8 mouse cellular contexts compared by ENCODE assay signal in the genomic region with DNA sequence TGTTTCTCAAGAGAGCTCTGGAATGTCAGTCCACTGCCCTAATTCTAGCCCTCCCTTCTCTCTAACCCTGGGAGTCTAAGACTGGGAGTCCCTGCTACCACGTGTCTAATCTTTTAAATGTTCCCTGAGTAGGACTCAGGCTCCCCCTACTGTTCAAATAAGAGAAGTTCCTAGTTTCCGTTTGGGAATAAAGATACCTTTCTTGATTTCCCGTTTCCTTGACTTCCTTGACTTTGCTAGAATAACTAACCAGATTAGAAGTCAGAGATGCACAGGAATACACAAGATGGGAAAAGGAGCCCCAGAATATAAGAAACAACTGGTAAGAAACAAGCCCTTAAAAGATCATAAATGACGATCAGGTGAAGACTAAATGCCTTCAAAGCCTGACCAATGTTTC. TPM values are rescaled to one million over a fixed set of nuclear protein-coding genes. Genes with fewer than 3 reads are reported as not detected.
DNase-seq lines count a peak whose midpoint lies in the region; ATAC-seq and TF ChIP-seq lines count a peak whose summit lies in the region.

No protein-coding gene starts in this region.

- peaks cover 4% of the 10 kb centered on the region for H3K4me1 ChIP-seq in heart, adult 2 months (ENCODE audit: control insufficient read depth, insufficient read depth, low read length)
- H3K4me1 ChIP-seq in G1E (ENCODE audit: insufficient read depth, low read depth, low read length): peaks cover 52% of the 10 kb centered on the region
- H3K4me1 ChIP-seq in erythroblast, embryonic 14.5 days (ENCODE audit: control insufficient read depth): peaks cover 53% of the 10 kb centered on the region
- no peaks in the 10 kb centered on the region for H3K4me1 ChIP-seq in intestine, postnatal 0 days (replicated peaks; ENCODE audit: control insufficient read depth, insufficient read depth, low read length)

- TF ChIP-seq EP300 in heart, adult 2 months (IDR thresholded peaks at IDR 0.05; ENCODE audit: insufficient read depth, low read depth, low read length): no peak

- H3K4me3 ChIP-seq in heart, adult 2 months: peak overlapping the region; percentile 59
- H3K4me3 ChIP-seq in G1E (ENCODE audit: low read depth, low read length) (peak overlapping the region; percentile 82), myocyte (peak overlapping the region; percentile 91)
- H3K4me3 ChIP-seq in erythroblast, embryonic 14.5 days (replicated peaks): peak overlapping the region; percentile 83
- peak overlapping the region; percentile 77 for H3K4me3 ChIP-seq in intestine, postnatal 0 days (ENCODE audit: low read depth, low read length)

- WGBS in heart, adult 2 months: 4% methylated on average over 4 of the region's 4 CpGs
- WGBS in intestine, postnatal 0 days: 8% methylated on average over 4 of the region's 4 CpGs

- intact Hi-C loops in heart, adult 2 months (cut with DNase I): loop anchor here (2.0 to 10.0 kb wide), 3 partner anchors 48 to 258 kb away; a partner anchor contains a TSS
- intact Hi-C loops in heart, postnatal 14 days (cut with DNase I): loop anchor here (5.0 kb wide), 1 partner anchor 66 kb away; no protein-coding TSS in a partner anchor

- peaks cover 8% of the 10 kb centered on the region for H3K36me3 ChIP-seq in heart, adult 2 months (ENCODE audit: control insufficient read depth, insufficient read depth, low read length)
- H3K36me3 ChIP-seq in G1E (replicated peaks): peaks cover 52% of the 10 kb centered on the region
- H3K36me3 ChIP-seq in erythroblast, embryonic 14.5 days (ENCODE audit: control insufficient read depth): peaks cover 51% of the 10 kb centered on the region
- peaks cover 36% of the 10 kb centered on the region for H3K36me3 ChIP-seq in intestine, postnatal 0 days (ENCODE audit: control insufficient read depth, insufficient read depth)
- H3K36me3 ChIP-seq in myocyte (ENCODE audit: control insufficient read depth, insufficient read depth): peaks cover 27% of the 10 kb centered on the region

- ATAC-seq in G1E (ENCODE audit: extremely low read depth, insufficient number of reproducible peaks, low FRiP score, poor library complexity, severe bottlenecking): no peak
- ATAC-seq in intestine, postnatal 0 days: no peak

- TF ChIP-seq POLR2A in heart, adult 2 months (IDR thresholded peaks at IDR 0.05; ENCODE audit: insufficient read depth, low read depth, low read length): no peak
- TF ChIP-seq POLR2A in myocyte (IDR thresholded peaks at IDR 0.05; ENCODE audit: insufficient read length, low read depth): no peak

- H3K27me3 ChIP-seq in heart, adult 2 months (ENCODE audit: control insufficient read depth, insufficient read depth, low read length): no peaks in the 10 kb centered on the region
- H3K27me3 ChIP-seq in G1E (ENCODE audit: insufficient read depth, low read length): no peaks in the 10 kb centered on the region
- H3K27me3 ChIP-seq in erythroblast, embryonic 14.5 days (ENCODE audit: control insufficient read depth): no peaks in the 10 kb centered on the region
- H3K27me3 ChIP-seq in intestine, postnatal 0 days (replicated peaks; ENCODE audit: control insufficient read depth, insufficient read depth, low read length): no peaks in the 10 kb centered on the region
- H3K27me3 ChIP-seq in myocyte (ENCODE audit: control insufficient read depth, insufficient read depth, insufficient read length): no peaks in the 10 kb centered on the region

- no peak overlapping the region for H3K9ac ChIP-seq in heart, adult 2 months (ENCODE audit: low read depth, low read length)
- H3K9ac ChIP-seq in intestine, postnatal 0 days (ENCODE audit: low read depth, low read length): peak overlapping the region; percentile 31; the same call in 1 of the 2 replicates

- peak overlapping the region; percentile 91 for H3K27ac ChIP-seq in heart, adult 2 months
- H3K27ac ChIP-seq in intestine, postnatal 0 days (ENCODE audit: low read depth, low read length): peak overlapping the region; percentile 88; the same call in 1 of the 2 replicates

- no peak overlapping the region for H3ac ChIP-seq in myocyte (ENCODE audit: control insufficient read depth, insufficient read length)

- H3K4me2 ChIP-seq in intestine, postnatal 0 days (replicated peaks; ENCODE audit: low read depth): peak overlapping the region; percentile 88
- H3K4me2 ChIP-seq in myocyte (ENCODE audit: low read depth): peak overlapping the region; percentile 98

- H3K9me3 ChIP-seq in G1E (replicated peaks): no peaks in the 10 kb centered on the region
- no peaks in the 10 kb centered on the region for H3K9me3 ChIP-seq in erythroblast, embryonic 14.5 days (ENCODE audit: control insufficient read depth, low read length)
- H3K9me3 ChIP-seq in intestine, postnatal 0 days (ENCODE audit: control insufficient read depth): no peaks in the 10 kb centered on the region

- peak; percentile 87 for TF ChIP-seq CTCF in heart, adult 2 months (IDR thresholded peaks at IDR 0.05)
- no peak for TF ChIP-seq CTCF in G1E (IDR thresholded peaks at IDR 0.05; ENCODE audit: low read depth, low read length)
- peak; percentile 87 for TF ChIP-seq CTCF in intestine, postnatal 0 days (IDR thresholded peaks at IDR 0.05; ENCODE audit: low read depth)

- DNase-seq in heart, adult 2 months: no peak
- no peak for DNase-seq in heart, postnatal 14 days
- peak; percentile 63 for DNase-seq in G1E (ENCODE audit: low spot score)
- no peak for DNase-seq in T-cell, adult 2 months (ENCODE audit: low spot score)
- DNase-seq in urinary bladder, postnatal 4 days (ENCODE audit: low spot score in 2 of 2): no peak

- peaks cover 3% of the 10 kb centered on the region; the same call in 1 of the 2 replicates for H3K79me2 ChIP-seq in heart, adult 2 months (replicated peaks; ENCODE audit: control insufficient read depth, insufficient read depth, low read length)
- H3K79me2 ChIP-seq in myocyte (ENCODE audit: control insufficient read depth, insufficient read depth): peaks cover 30% of the 10 kb centered on the region

TF ChIP-seq in myocyte, 11 proteins besides CTCF, POLR2A, EP300 and RAD21 (continues in another document):
- TF ChIP-seq SRF (IDR thresholded peaks at IDR 0.05; ENCODE audit: control insufficient read depth, insufficient read length, low read depth) (no peak), REST (IDR thresholded peaks at IDR 0.05; ENCODE audit: insufficient read depth, insufficient read length) (no peak), MAX (IDR thresholded peaks at IDR 0.05; ENCODE audit: low read depth) (peak; percentile 69), MYOD1 (IDR thresholded peaks at IDR 0.05; ENCODE audit: control insufficient read depth in 1 of 3, insufficient read length in 2 of 3, low read depth in 2 of 3) (no peak), E2F4 (IDR thresholded peaks at IDR 0.05; ENCODE audit: insufficient read depth) (no peak), USF1 (IDR thresholded peaks at IDR 0.05; ENCODE audit: low read depth) (peak; percentile 91), TCF3 (IDR thresholded peaks at IDR 0.05; ENCODE audit: insufficient read length, low read depth) (no peak), MYOG (IDR thresholded peaks at IDR 0.05; ENCODE audit: control insufficient read depth in 1 of 3, insufficient read depth in 1 of 3, insufficient read length in 2 of 3, low read depth in 2 of 3) (no peak), CEBPB (IDR thresholded peaks at IDR 0.05; ENCODE audit: insufficient read depth, poor library complexity, severe bottlenecking) (no peak)

RNA-seq across cellular contexts. Expression of a gene that starts 1.2 kb away (rescaled TPM):
- 1 to 10 TPM; 7.5 to 7.6 TPM for total RNA-seq in heart, adult 2 months (2021)
- 6.6 and 6.8 TPM in 2 replicates for polyA plus RNA-seq in heart, adult 2 months (2012; rRNA removed)
- 1 to 10 TPM; 7.0 to 8.4 TPM for total RNA-seq in heart, postnatal 14 days (2021)
- 7.2 and 9.2 TPM in 2 replicates for total RNA-seq in G1E (2014; fragmentation: Nextera tagmentation)
- 12.0 and 13.3 TPM in 2 replicates for total RNA-seq in G1E (2017)
- polyA plus RNA-seq in G1E (2012): 21.1 and 21.9 TPM in 2 replicates
- polyA plus RNA-seq in erythroblast, embryonic 14.5 days (2012): 1.6 and 1.9 TPM in 2 replicates
- polyA plus RNA-seq in intestine, postnatal 0 days (2015; fragmentation: Nextera tagmentation; extraction: Ambion mirVana): 10.0 and 10.4 TPM in 2 replicates
- polyA plus RNA-seq in myocyte (2012; fragmentation: generic; extraction: Trizol): 13.8 TPM

RNA-seq across cellular contexts. Expression of a gene that starts 2.7 kb away (rescaled TPM):
- total RNA-seq in heart, adult 2 months (2021): 1,000 to 10,000 TPM; 1,453 to 1,598 TPM
- 853 and 867 TPM in 2 replicates for polyA plus RNA-seq in heart, adult 2 months (2012; rRNA removed)
- total RNA-seq in heart, postnatal 14 days (2021): 1,000 to 10,000 TPM; 1,645 to 1,937 TPM
- total RNA-seq in G1E (2014; fragmentation: Nextera tagmentation) (2,429 and 2,736 TPM in 2 replicates), G1E (2017) (5,596 and 6,924 TPM in 2 replicates)
- polyA plus RNA-seq in G1E (2012) (10,155 and 11,415 TPM in 2 replicates), myocyte (2012; fragmentation: generic; extraction: Trizol) (12,553 TPM)
- 2,301 and 2,563 TPM in 2 replicates for polyA plus RNA-seq in erythroblast, embryonic 14.5 days (2012)
- 2,426 and 2,428 TPM in 2 replicates for polyA plus RNA-seq in intestine, postnatal 0 days (2015; fragmentation: Nextera tagmentation; extraction: Ambion mirVana)

RNA-seq across cellular contexts. Expression of a gene that starts 19.4 kb away (rescaled TPM):
- 10 to 100 TPM; 39.4 to 44.2 TPM for total RNA-seq in heart, adult 2 months (2021)
- 19.5 and 35.6 TPM in 2 replicates for polyA plus RNA-seq in heart, adult 2 months (2012; rRNA removed)
- total RNA-seq in heart, postnatal 14 days (2021): 10 to 100 TPM; 48.4 to 51.6 TPM
- total RNA-seq in G1E (2014; fragmentation: Nextera tagmentation) (692 and 813 TPM in 2 replicates), G1E (2017) (212 and 245 TPM in 2 replicates)
- polyA plus RNA-seq in G1E (2012) (659 and 767 TPM in 2 replicates), myocyte (2012; fragmentation: generic; extraction: Trizol) (127 TPM)
- polyA plus RNA-seq in erythroblast, embryonic 14.5 days (2012): 39.3 and 42.3 TPM in 2 replicates
- 65.3 and 66.8 TPM in 2 replicates for polyA plus RNA-seq in intestine, postnatal 0 days (2015; fragmentation: Nextera tagmentation; extraction: Ambion mirVana)

RNA-seq across cellular contexts. Expression of a gene that starts 20.7 kb away (rescaled TPM):
- total RNA-seq in heart, adult 2 months (2021): 10 to 100 TPM; 16.4 to 17.9 TPM
- 23.6 and 24.7 TPM in 2 replicates for polyA plus RNA-seq in heart, adult 2 months (2012; rRNA removed)
- 10 to 100 TPM; 22.3 to 23.6 TPM for total RNA-seq in heart, postnatal 14 days (2021)
- 31.8 and 36.0 TPM in 2 replicates for total RNA-seq in G1E (2014; fragmentation: Nextera tagmentation)
- 98.1 and 107 TPM in 2 replicates for total RNA-seq in G1E (2017)
- 72.2 and 80.2 TPM in 2 replicates for polyA plus RNA-seq in G1E (2012)
- polyA plus RNA-seq in erythroblast, embryonic 14.5 days (2012): 2.7 and 2.9 TPM in 2 replicates
- 11.7 and 12.5 TPM in 2 replicates for polyA plus RNA-seq in intestine, postnatal 0 days (2015; fragmentation: Nextera tagmentation; extraction: Ambion mirVana)
- 166 TPM for polyA plus RNA-seq in myocyte (2012; fragmentation: generic; extraction: Trizol)

RNA-seq across cellular contexts. Expression of a gene that starts 43.1 kb away (rescaled TPM):
- 1 to 10 TPM; 6.3 to 8.2 TPM for total RNA-seq in heart, adult 2 months (2021)
- polyA plus RNA-seq in heart, adult 2 months (2012; rRNA removed): 5.5 and 7.7 TPM in 2 replicates
- total RNA-seq in heart, postnatal 14 days (2021): 1 to 10 TPM; 6.8 to 7.8 TPM
- 2.0 and 2.2 TPM in 2 replicates for total RNA-seq in G1E (2014; fragmentation: Nextera tagmentation)
- total RNA-seq in G1E (2017): 0.35 and 0.49 TPM in 2 replicates
- 0.15 and 0.17 TPM in 2 replicates for polyA plus RNA-seq in G1E (2012)
- 0.01 TPM in 1 of 2 replicates, not detected in the other for polyA plus RNA-seq in erythroblast, embryonic 14.5 days (2012)
- polyA plus RNA-seq in intestine, postnatal 0 days (2015; fragmentation: Nextera tagmentation; extraction: Ambion mirVana): 22.3 and 23.8 TPM in 2 replicates
- 23.3 TPM for polyA plus RNA-seq in myocyte (2012; fragmentation: generic; extraction: Trizol)
